Mouse (Mus musculus): Measurements from ENCODE around the gene Samt2. TPM values are rescaled to one million over a fixed set of nuclear protein-coding genes. Genes with fewer than 3 reads are reported as not detected.

Samt2 gene
- not detected in 2 replicates for polyA plus RNA-seq (2015; fragmentation: Nextera tagmentation; extraction: Ambion mirVana)

DNA sequence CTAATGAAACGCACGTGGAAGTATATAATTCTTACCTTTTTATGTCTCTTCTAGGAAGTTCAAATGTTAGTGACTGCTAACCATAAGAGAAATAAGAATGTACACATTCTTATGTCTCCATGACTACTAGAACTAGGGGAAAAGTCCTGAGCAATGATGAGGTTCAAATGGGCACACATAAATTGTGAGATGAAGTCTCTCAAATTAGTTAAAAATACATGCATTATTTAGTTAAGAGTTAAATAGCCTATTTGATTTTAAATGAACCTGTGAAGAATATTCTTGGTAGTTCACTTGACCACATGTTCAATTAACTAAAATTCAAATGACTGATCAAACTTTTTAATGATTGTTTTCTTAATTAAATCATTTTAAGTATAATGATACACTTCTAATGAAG, at the start of gene Samt2:
Samt2 (minus strand) TSS at position 101 of the 400 bp plus-strand sequence.

Other genes starting within 250 kb of the Samt2 start
- not detected in 2 replicates for gene 4930524N10Rik, start 236.0 kb downstream of the Samt2 start, polyA plus RNA-seq (2015; fragmentation: Nextera tagmentation; extraction: Ambion mirVana)
- not detected in 2 replicates for gene Samt4, start 97.4 kb downstream of the Samt2 start, polyA plus RNA-seq (2015; fragmentation: Nextera tagmentation; extraction: Ambion mirVana)